Mouse (Mus musculus): ENCODE data around the gene Gm49353. TPM values are rescaled to one million over a fixed set of nuclear protein-coding genes. Genes with fewer than 3 reads are reported as not detected.

Gm49353 gene
- 2.5 and 4.9 TPM in 2 replicates for polyA plus RNA-seq (2014; fragmentation: Nextera tagmentation; extraction: Ambion mirVana)

GRCm38 (mm10) chr10:29198642-29199041 is at the start of gene Gm49353:
Gene Gm49353, plus strand, starts transcription at chr10:29198954.
- no peak for ATAC-seq (ENCODE audit: low FRiP score)
- no peak within 1 kb of the TSS for H3K4me3 ChIP-seq (ENCODE audit: low read depth, low read length)
- no peaks in the 10 kb centered on the region for H3K9me3 ChIP-seq (ENCODE audit: control insufficient read depth, low read length)
- H3K4me2 ChIP-seq, result no peak within 1 kb of the TSS
- H3K36me3 ChIP-seq (ENCODE audit: control insufficient read depth, insufficient read depth, low read length), result peaks cover 22% of the 10 kb centered on the region
- no peak for DNase-seq (ENCODE audit: low spot score, missing footprints)
- H3K27me3 ChIP-seq (ENCODE audit: control insufficient read depth, insufficient read depth, low read length), result no peaks in the 10 kb centered on the region
- no peaks in the 10 kb centered on the region for H3K4me1 ChIP-seq (ENCODE audit: control insufficient read depth, insufficient read depth, low read length)
- WGBS, result 93% methylated on average over 7 of the region's 7 CpGs
- H3K9ac ChIP-seq (ENCODE audit: low read length), result no peak within 1 kb of the TSS
- H3K27ac ChIP-seq (ENCODE audit: low read depth, low read length), result no peak within 1 kb of the TSS

GRCm38 (mm10) chr10:29155304-29155703 is 43.5 kb upstream of the Gm49353 start:
- DNase-seq (ENCODE audit: low spot score, missing footprints), result no peak
- Histone ChIP-seq H3K9me3 (ENCODE audit: control insufficient read depth, low read length) (no peaks in the 10 kb centered on the region), H3K4me3 (ENCODE audit: low read depth, low read length) (no peak overlapping the region), H3K4me2 (no peak overlapping the region), H3K27me3 (ENCODE audit: control insufficient read depth, insufficient read depth, low read length) (no peaks in the 10 kb centered on the region), H3K36me3 (ENCODE audit: control insufficient read depth, insufficient read depth, low read length) (peaks cover 12% of the 10 kb centered on the region; the same call in 1 of the 2 replicates), H3K27ac (ENCODE audit: low read depth, low read length) (no peak overlapping the region), H3K9ac (ENCODE audit: low read length) (no peak overlapping the region), H3K4me1 (ENCODE audit: control insufficient read depth, insufficient read depth, low read length) (no peaks in the 10 kb centered on the region)
- no peak for ATAC-seq (ENCODE audit: low FRiP score)
- WGBS, result 83% methylated on average over 3 of the region's 3 CpGs

GRCm38 (mm10) chr10:29161664-29162063 is 37.1 kb upstream of the Gm49353 start:
- Histone ChIP-seq H3K4me2 (no peak overlapping the region), H3K4me3 (ENCODE audit: low read depth, low read length) (no peak overlapping the region), H3K9ac (ENCODE audit: low read length) (no peak overlapping the region), H3K36me3 (ENCODE audit: control insufficient read depth, insufficient read depth, low read length) (peaks cover 6% of the 10 kb centered on the region; the same call in 1 of the 2 replicates), H3K27me3 (ENCODE audit: control insufficient read depth, insufficient read depth, low read length) (no peaks in the 10 kb centered on the region), H3K27ac (ENCODE audit: low read depth, low read length) (no peak overlapping the region), H3K4me1 (ENCODE audit: control insufficient read depth, insufficient read depth, low read length) (no peaks in the 10 kb centered on the region), H3K9me3 (ENCODE audit: control insufficient read depth, low read length) (no peaks in the 10 kb centered on the region)
- no peak for ATAC-seq (ENCODE audit: low FRiP score)
- 87% methylated on average over 2 of the region's 2 CpGs for WGBS
- DNase-seq (ENCODE audit: low spot score, missing footprints), result no peak

GRCm38 (mm10) chr10:29173778-29174177 is 25.0 kb upstream of the Gm49353 start:
- ATAC-seq (ENCODE audit: low FRiP score) (no peak), DNase-seq (ENCODE audit: low spot score, missing footprints) (no peak)
- H3K27me3 ChIP-seq (ENCODE audit: control insufficient read depth, insufficient read depth, low read length), result no peaks in the 10 kb centered on the region
- no peak overlapping the region for H3K27ac ChIP-seq (ENCODE audit: low read depth, low read length)
- H3K4me2 ChIP-seq, result no peak overlapping the region
- no peak overlapping the region for H3K9ac ChIP-seq (ENCODE audit: low read length)
- peaks cover 6% of the 10 kb centered on the region; the same call in 1 of the 2 replicates for H3K9me3 ChIP-seq (ENCODE audit: control insufficient read depth, low read length)
- 97% methylated on average over 2 of the region's 2 CpGs for WGBS
- peaks cover 8% of the 10 kb centered on the region; the same call in 1 of the 2 replicates for H3K36me3 ChIP-seq (ENCODE audit: control insufficient read depth, insufficient read depth, low read length)
- no peak overlapping the region for H3K4me3 ChIP-seq (ENCODE audit: low read depth, low read length)
- H3K4me1 ChIP-seq (ENCODE audit: control insufficient read depth, insufficient read depth, low read length), result no peaks in the 10 kb centered on the region

- ATAC-seq (ENCODE audit: low FRiP score), result no peak
- H3K27me3 ChIP-seq (ENCODE audit: control insufficient read depth, insufficient read depth, low read length), result no peaks in the 10 kb centered on the region
- no peak overlapping the region for H3K4me3 ChIP-seq (ENCODE audit: low read depth, low read length)
- WGBS, result 97% methylated on average over 3 of the region's 3 CpGs
- H3K9me3 ChIP-seq (ENCODE audit: control insufficient read depth, low read length), result peaks cover 6% of the 10 kb centered on the region; the same call in 1 of the 2 replicates
- H3K27ac ChIP-seq (ENCODE audit: low read depth, low read length), result no peak overlapping the region
- H3K36me3 ChIP-seq (ENCODE audit: control insufficient read depth, insufficient read depth, low read length), result peaks cover 8% of the 10 kb centered on the region; the same call in 1 of the 2 replicates
- no peaks in the 10 kb centered on the region for H3K4me1 ChIP-seq (ENCODE audit: control insufficient read depth, insufficient read depth, low read length)
- H3K4me2 ChIP-seq, result no peak overlapping the region
- H3K9ac ChIP-seq (ENCODE audit: low read length), result no peak overlapping the region
- DNase-seq (ENCODE audit: low spot score, missing footprints), result no peak
These were observed 23.1 kb upstream of the Gm49353 start for GRCm38 (mm10) chr10:29175656-29176055.

GRCm38 (mm10) chr10:29176881-29177280 is 21.9 kb upstream of the Gm49353 start:
- Histone ChIP-seq H3K4me3 (ENCODE audit: low read depth, low read length) (no peak overlapping the region), H3K36me3 (ENCODE audit: control insufficient read depth, insufficient read depth, low read length) (peaks cover 3% of the 10 kb centered on the region; the same call in 1 of the 2 replicates), H3K4me2 (no peak overlapping the region), H3K27ac (ENCODE audit: low read depth, low read length) (no peak overlapping the region), H3K9me3 (ENCODE audit: control insufficient read depth, low read length) (no peaks in the 10 kb centered on the region), H3K4me1 (ENCODE audit: control insufficient read depth, insufficient read depth, low read length) (no peaks in the 10 kb centered on the region), H3K9ac (ENCODE audit: low read length) (no peak overlapping the region), H3K27me3 (ENCODE audit: control insufficient read depth, insufficient read depth, low read length) (no peaks in the 10 kb centered on the region)
- ATAC-seq (ENCODE audit: low FRiP score), result no peak
- WGBS, result 85% methylated on average over 4 of the region's 4 CpGs
- DNase-seq (ENCODE audit: low spot score, missing footprints), result no peak

- no peak overlapping the region for H3K4me3 ChIP-seq (ENCODE audit: low read depth, low read length)
- ATAC-seq (ENCODE audit: low FRiP score), result no peak
- H3K9ac ChIP-seq (ENCODE audit: low read length), result no peak overlapping the region
- H3K27me3 ChIP-seq (ENCODE audit: control insufficient read depth, insufficient read depth, low read length), result no peaks in the 10 kb centered on the region
- no peaks in the 10 kb centered on the region for H3K9me3 ChIP-seq (ENCODE audit: control insufficient read depth, low read length)
- H3K36me3 ChIP-seq (ENCODE audit: control insufficient read depth, insufficient read depth, low read length), result peaks cover 2% of the 10 kb centered on the region; the same call in 1 of the 2 replicates
- WGBS, result 33% methylated on average over 2 of the region's 2 CpGs
- no peak for DNase-seq (ENCODE audit: low spot score, missing footprints)
- no peak overlapping the region for H3K27ac ChIP-seq (ENCODE audit: low read depth, low read length)
- H3K4me1 ChIP-seq (ENCODE audit: control insufficient read depth, insufficient read depth, low read length), result no peaks in the 10 kb centered on the region
- H3K4me2 ChIP-seq, result no peak overlapping the region
These were observed 20.8 kb upstream of the Gm49353 start for GRCm38 (mm10) chr10:29178003-29178402.

- no peak overlapping the region for H3K27ac ChIP-seq (ENCODE audit: low read depth, low read length)
- no peaks in the 10 kb centered on the region for H3K27me3 ChIP-seq (ENCODE audit: control insufficient read depth, insufficient read depth, low read length)
- ATAC-seq (ENCODE audit: low FRiP score) (0 out of 2 replicates have a peak, but pooled peaks have one; percentile 50), DNase-seq (ENCODE audit: low spot score, missing footprints) (no peak)
- H3K4me2 ChIP-seq, result no peak overlapping the region
- H3K4me1 ChIP-seq (ENCODE audit: control insufficient read depth, insufficient read depth, low read length), result no peaks in the 10 kb centered on the region
- H3K4me3 ChIP-seq (ENCODE audit: low read depth, low read length), result no peak overlapping the region
- H3K9me3 ChIP-seq (ENCODE audit: control insufficient read depth, low read length), result no peaks in the 10 kb centered on the region
- no peak overlapping the region for H3K9ac ChIP-seq (ENCODE audit: low read length)
- H3K36me3 ChIP-seq (ENCODE audit: control insufficient read depth, insufficient read depth, low read length), result no peaks in the 10 kb centered on the region
- 90% methylated on average over 3 of the region's 3 CpGs for WGBS
These were observed 18.5 kb upstream of the Gm49353 start for GRCm38 (mm10) chr10:29180210-29180609.

GRCm38 (mm10) chr10:29181046-29181445 is 17.7 kb upstream of the Gm49353 start:
- no peak overlapping the region for H3K9ac ChIP-seq (ENCODE audit: low read length)
- no peak overlapping the region for H3K27ac ChIP-seq (ENCODE audit: low read depth, low read length)
- ATAC-seq (ENCODE audit: low FRiP score) (no peak), DNase-seq (ENCODE audit: low spot score, missing footprints) (no peak)
- H3K4me3 ChIP-seq (ENCODE audit: low read depth, low read length), result no peak overlapping the region
- H3K36me3 ChIP-seq (ENCODE audit: control insufficient read depth, insufficient read depth, low read length), result no peaks in the 10 kb centered on the region
- no peaks in the 10 kb centered on the region for H3K4me1 ChIP-seq (ENCODE audit: control insufficient read depth, insufficient read depth, low read length)
- 68% methylated on average over 2 of the region's 2 CpGs for WGBS
- no peaks in the 10 kb centered on the region for H3K27me3 ChIP-seq (ENCODE audit: control insufficient read depth, insufficient read depth, low read length)
- no peaks in the 10 kb centered on the region for H3K9me3 ChIP-seq (ENCODE audit: control insufficient read depth, low read length)
- H3K4me2 ChIP-seq, result no peak overlapping the region

Measured in midbrain, embryonic 11.5 days (tissue).